Mouse (Mus musculus): ENCODE measurements around the gene Bcat1.

The Bcat1 gene

GRCm38 (mm10) chr6:145075548-145076224, at the start of gene Bcat1:
Gene Bcat1 (minus strand): TSS chr6:145076184.
- no peak for DNase-seq (ENCODE audit: low spot score in 2 of 2)

GRCm38 (mm10) chr6:145125591-145126113, 49.7 kb upstream of the Bcat1 start:
- DNase-seq (ENCODE audit: low spot score in 2 of 2): no peak

GRCm38 (mm10) chr6:145124621-145125020, 48.6 kb upstream of the Bcat1 start:
- DNase-seq (ENCODE audit: low spot score in 2 of 2): no peak

- no peak for DNase-seq (ENCODE audit: low spot score in 2 of 2)
Observed at GRCm38 (mm10) chr6:145123136-145124060, 47.4 kb upstream of the Bcat1 start.

GRCm38 (mm10) chr6:145122423-145123059, 46.6 kb upstream of the Bcat1 start:
- DNase-seq (ENCODE audit: low spot score in 2 of 2): no peak

- no peak for DNase-seq (ENCODE audit: low spot score in 2 of 2)
Observed at GRCm38 (mm10) chr6:145121590-145122420, 45.8 kb upstream of the Bcat1 start.

GRCm38 (mm10) chr6:145120787-145121589, 45.0 kb upstream of the Bcat1 start:
- DNase-seq (ENCODE audit: low spot score in 2 of 2): no peak

GRCm38 (mm10) chr6:145120086-145120485, 44.1 kb upstream of the Bcat1 start:
- no peak for DNase-seq (ENCODE audit: low spot score in 2 of 2)

- DNase-seq (ENCODE audit: low spot score in 2 of 2): no peak
Observed at GRCm38 (mm10) chr6:145116098-145116672, 40.2 kb upstream of the Bcat1 start.

- DNase-seq (ENCODE audit: low spot score in 2 of 2): no peak
Observed at GRCm38 (mm10) chr6:145115476-145116097, 39.6 kb upstream of the Bcat1 start, which contains the start of gene Lrmp. Gene Lrmp (plus strand): TSS chr6:145115653.

- DNase-seq (ENCODE audit: low spot score in 2 of 2): no peak
Observed at GRCm38 (mm10) chr6:145114561-145114960, 38.6 kb upstream of the Bcat1 start.

GRCm38 (mm10) chr6:145112865-145113264, 36.9 kb upstream of the Bcat1 start:
- DNase-seq (ENCODE audit: low spot score in 2 of 2): no peak

- DNase-seq (ENCODE audit: low spot score in 2 of 2): no peak
Observed at GRCm38 (mm10) chr6:145110786-145111185, 34.8 kb upstream of the Bcat1 start.

GRCm38 (mm10) chr6:145106163-145106842, 30.3 kb upstream of the Bcat1 start:
- DNase-seq (ENCODE audit: low spot score in 2 of 2): no peak

GRCm38 (mm10) chr6:145105439-145105838, 29.5 kb upstream of the Bcat1 start:
- DNase-seq (ENCODE audit: low spot score in 2 of 2): no peak

GRCm38 (mm10) chr6:145104241-145104939, 28.4 kb upstream of the Bcat1 start:
- no peak for DNase-seq (ENCODE audit: low spot score in 2 of 2)

GRCm38 (mm10) chr6:145100923-145101322, 24.9 kb upstream of the Bcat1 start:
- no peak for DNase-seq (ENCODE audit: low spot score in 2 of 2)

GRCm38 (mm10) chr6:145094431-145094830, 18.4 kb upstream of the Bcat1 start:
- no peak for DNase-seq (ENCODE audit: low spot score in 2 of 2)

All from frontal cortex, postnatal 25 days (tissue).